Mouse (Mus musculus): ENCODE measurements around the gene Resf1.

DNA sequence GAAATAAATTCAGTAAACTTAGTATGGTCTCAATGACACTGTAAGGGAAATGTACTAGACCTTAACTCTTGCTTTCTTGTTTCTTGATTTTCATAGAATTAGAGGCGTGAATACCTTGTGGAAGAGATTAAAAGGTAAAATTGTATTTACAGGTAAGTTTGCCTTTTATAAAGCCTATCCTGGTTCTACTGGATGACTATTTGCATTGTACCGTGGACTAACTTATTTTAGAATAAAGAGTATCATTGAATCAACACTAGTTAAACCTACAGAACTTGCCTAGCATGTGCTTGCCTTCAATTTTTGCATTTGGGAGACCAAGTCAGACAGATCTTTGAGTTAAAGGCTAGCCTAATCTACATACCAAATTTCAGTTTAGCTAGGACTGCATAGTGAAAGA is 1.0 kb downstream of the Resf1 start:
- no peak for TF ChIP-seq ZNF384 (IDR thresholded peaks at IDR 0.05; ENCODE audit: low read depth, low read length)
- no peak for TF ChIP-seq MAZ (IDR thresholded peaks at IDR 0.05; ENCODE audit: low read depth, low read length)
- TF ChIP-seq UBTF (IDR thresholded peaks at IDR 0.05; ENCODE audit: low read depth, low read length): no peak
- no peak for TF ChIP-seq CTCF (conservative IDR thresholded peaks at IDR 0.05 in 1 of 2, IDR thresholded peaks at IDR 0.05 in 1 of 2; ENCODE audit: low read depth in 2 of 2, low read length in 2 of 2)
- TF ChIP-seq EP300 (IDR thresholded peaks at IDR 0.05; ENCODE audit: low read length): no peak
- TF ChIP-seq POLR2A (IDR thresholded peaks at IDR 0.05; ENCODE audit: low read depth, low read length): no peak
- TF ChIP-seq HCFC1 (IDR thresholded peaks at IDR 0.05; ENCODE audit: low read depth, low read length): no peak
- no peak for TF ChIP-seq USF1 (IDR thresholded peaks at IDR 0.05; ENCODE audit: low read depth, low read length)
- TF ChIP-seq MAX (IDR thresholded peaks at IDR 0.05; ENCODE audit: low read length): no peak
- TF ChIP-seq ZC3H11A (IDR thresholded peaks at IDR 0.05; ENCODE audit: low read depth, low read length): no peak

Data from CH12.LX (cell line).